Mouse (Mus musculus): ENCODE results near the gene Cep135. TPM values are rescaled to one million over a fixed set of nuclear protein-coding genes. Genes with fewer than 3 reads are reported as not detected.

The Cep135 gene
- total RNA-seq, 2 experiments from 2014 or later, result 5.2 to 5.9 TPM

- no peak for DNase-seq (ENCODE audit: low spot score in 2 of 2)
- intact Hi-C loops (cut with DNase I), result no loop called here
These were observed 85.6 kb downstream of the Cep135 start for GRCm38 (mm10) chr5:76674022-76674653.

GRCm38 (mm10) chr5:76675369-76675768 is 86.9 kb downstream of the Cep135 start:
- no peak for DNase-seq (ENCODE audit: low spot score in 2 of 2)

GRCm38 (mm10) chr5:76680959-76681358 is 92.5 kb downstream of the Cep135 start:
- no peak for DNase-seq (ENCODE audit: low spot score in 2 of 2)
- intact Hi-C loops (cut with DNase I), result no loop called here

More at GRCm38 (mm10) chr5:76675369-76675768, 86.9 kb downstream of the Cep135 start:
- intact Hi-C loops (cut with DNase I), result no loop called here

GRCm38 (mm10) chr5:76681895-76682656 is 93.6 kb downstream of the Cep135 start:
- intact Hi-C loops (cut with DNase I), result no loop called here
- no peak for DNase-seq (ENCODE audit: low spot score in 2 of 2)

- intact Hi-C loops (cut with DNase I), result no loop called here
- peak in 1 of 2 experiments; percentile 39 for DNase-seq (ENCODE audit: low spot score in 2 of 2)
These were observed 95.0 kb downstream of the Cep135 start for GRCm38 (mm10) chr5:76683455-76683854.

GRCm38 (mm10) chr5:76684658-76685605 is 96.4 kb downstream of the Cep135 start:
- DNase-seq (ENCODE audit: low spot score in 2 of 2), result no peak
- intact Hi-C loops (cut with DNase I), result no loop called here

- DNase-seq (ENCODE audit: low spot score in 2 of 2), result no peak
- intact Hi-C loops (cut with DNase I), result no loop called here
These were observed 99.6 kb downstream of the Cep135 start for GRCm38 (mm10) chr5:76687961-76688600.

GRCm38 (mm10) chr5:76688643-76689042 is 100.1 kb downstream of the Cep135 start:
- intact Hi-C loops (cut with DNase I), result no loop called here
- no peak for DNase-seq (ENCODE audit: low spot score in 2 of 2)

- intact Hi-C loops (cut with DNase I), result no loop called here
These were observed 101.7 kb downstream of the Cep135 start for GRCm38 (mm10) chr5:76690177-76690593.

GRCm38 (mm10) chr5:76691251-76691650 is 102.8 kb downstream of the Cep135 start:
- no peak for DNase-seq (ENCODE audit: low spot score in 2 of 2)
- intact Hi-C loops (cut with DNase I), result no loop called here

More at GRCm38 (mm10) chr5:76690177-76690593, 101.7 kb downstream of the Cep135 start:
- no peak for DNase-seq (ENCODE audit: low spot score in 2 of 2)

GRCm38 (mm10) chr5:76691706-76692424 is 103.4 kb downstream of the Cep135 start:
- intact Hi-C loops (cut with DNase I), result no loop called here
- DNase-seq (ENCODE audit: low spot score in 2 of 2), result no peak

Other genes with a start within 250 kb of the Cep135 start
- not detected for gene Nmu, start 224.9 kb upstream of the Cep135 start, total RNA-seq (2021)
- gene Gm7271, start 104.7 kb upstream of the Cep135 start, total RNA-seq (2021), result 1 to 10 TPM in 1 of 2 experiments, not detected in 1; 1.2 TPM
- 10 to 100 TPM; 54.2 to 54.9 TPM for gene Exoc1, start 59.4 kb upstream of the Cep135 start, total RNA-seq (2021)
- 10 to 100 TPM; 49.5 to 54.8 TPM for gene C530008M17Rik, start 67.8 kb downstream of the Cep135 start, total RNA-seq (2021)